Mouse (Mus musculus): ENCODE results near the gene Cep152. TPM values are rescaled to one million over a fixed set of nuclear protein-coding genes. Genes with fewer than 3 reads are reported as not detected.

Gene Cep152
- total and polyA plus RNA-seq, 3 experiments, result 7.7 to 8.9 (median 8.8) TPM

DNA sequence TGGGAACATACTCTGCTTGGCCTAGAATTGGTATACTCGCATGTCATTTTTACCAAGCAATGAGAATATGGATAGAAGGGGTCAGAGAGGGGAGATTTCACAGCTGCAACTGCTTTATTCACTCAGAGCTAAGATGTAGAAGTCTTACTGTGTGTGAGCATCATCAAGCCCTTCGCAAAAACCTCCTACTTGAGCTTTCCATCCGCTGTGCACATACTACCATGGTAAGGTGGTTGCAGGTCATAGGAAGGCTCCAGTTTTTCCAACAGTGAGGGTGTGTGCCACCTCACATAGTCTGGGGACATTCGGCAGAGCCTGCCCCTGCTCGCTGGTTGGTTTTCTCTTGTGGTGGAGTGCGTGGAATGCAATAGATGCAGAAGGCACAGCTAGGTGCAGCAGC is 64.9 kb downstream of the Cep152 start:
- dilution Hi-C loops (cut with MboI; ENCODE audit: extremely low pct_ligation_motif_present, extremely low pct_unique_long_range_greater_than_20kb, low sequenced_read_pairs), result no loop called here
- H3K4me3 ChIP-seq (replicated peaks in 1 of 3; ENCODE audit: low read depth in 2 of 3, low read length in 2 of 3, poor library complexity in 1 of 3), result no peak overlapping the region
- in situ Hi-C loops (cut with MboI; ENCODE audit: low pct_ligation_motif_present, low pct_unique_long_range_greater_than_20kb, low sequenced_read_pairs), result no loop called here
- H3K27me3 ChIP-seq (replicated peaks), result no peaks in the 10 kb centered on the region
- DNase-seq (ENCODE audit: extremely low read depth), result no peak
- TF ChIP-seq MEF2A (IDR thresholded peaks at IDR 0.05; ENCODE audit: borderline replicate concordance, low read depth, low read length), result no peak
- TF ChIP-seq EP300 (IDR thresholded peaks at IDR 0.05; ENCODE audit: low read length), result no peak
- TF ChIP-seq USF1 (IDR thresholded peaks at IDR 0.05; ENCODE audit: low read depth, low read length), result no peak
- no peak for TF ChIP-seq MXI1 (IDR thresholded peaks at IDR 0.05; ENCODE audit: low read depth, low read length)
- TF ChIP-seq MAX (IDR thresholded peaks at IDR 0.05; ENCODE audit: low read length), result no peak
- TF ChIP-seq KAT2A (IDR thresholded peaks at IDR 0.05; ENCODE audit: insufficient replicate concordance, low read length), result no peak
- no peak for TF ChIP-seq MYC (IDR thresholded peaks at IDR 0.05; ENCODE audit: low read depth, low read length)
- TF ChIP-seq TCF12 (IDR thresholded peaks at IDR 0.05; ENCODE audit: low read depth, low read length), result no peak
- no peak for TF ChIP-seq ZMIZ1 (IDR thresholded peaks at IDR 0.05; ENCODE audit: low read depth, low read length)
- TF ChIP-seq CHD2 (IDR thresholded peaks at IDR 0.05; ENCODE audit: low read length), result no peak
- TF ChIP-seq ZKSCAN1 (IDR thresholded peaks at IDR 0.05; ENCODE audit: borderline replicate concordance, low read depth, low read length), result no peak
- peaks cover 0 to 16% of the 10 kb centered on the region in 2 experiments; a peak in 2 of 4 replicates for H3K4me1 ChIP-seq (ENCODE audit: control insufficient read depth in 1 of 2, insufficient read depth in 2 of 2)
- no peak overlapping the region for H3K4me2 ChIP-seq (ENCODE audit: insufficient read depth, low read depth, poor library complexity, severe bottlenecking)
- H3K36me3 ChIP-seq (replicated peaks in 1 of 2; ENCODE audit: control insufficient read depth in 1 of 2, insufficient read depth in 1 of 2, low read length in 1 of 2), result peaks cover 13 to 26% of the 10 kb centered on the region in 2 experiments
- no peak overlapping the region for H3K9ac ChIP-seq (ENCODE audit: insufficient read depth, low read depth)
- H3K79me2 ChIP-seq (replicated peaks; ENCODE audit: control insufficient read depth, extremely low read depth, insufficient read depth, poor library complexity, severe bottlenecking), result no peaks in the 10 kb centered on the region
- no peak overlapping the region for H3K27ac ChIP-seq (ENCODE audit: insufficient read depth, low read depth)
- no peaks in the 10 kb centered on the region for H3K9me3 ChIP-seq (replicated peaks; ENCODE audit: low read length)

DNA sequence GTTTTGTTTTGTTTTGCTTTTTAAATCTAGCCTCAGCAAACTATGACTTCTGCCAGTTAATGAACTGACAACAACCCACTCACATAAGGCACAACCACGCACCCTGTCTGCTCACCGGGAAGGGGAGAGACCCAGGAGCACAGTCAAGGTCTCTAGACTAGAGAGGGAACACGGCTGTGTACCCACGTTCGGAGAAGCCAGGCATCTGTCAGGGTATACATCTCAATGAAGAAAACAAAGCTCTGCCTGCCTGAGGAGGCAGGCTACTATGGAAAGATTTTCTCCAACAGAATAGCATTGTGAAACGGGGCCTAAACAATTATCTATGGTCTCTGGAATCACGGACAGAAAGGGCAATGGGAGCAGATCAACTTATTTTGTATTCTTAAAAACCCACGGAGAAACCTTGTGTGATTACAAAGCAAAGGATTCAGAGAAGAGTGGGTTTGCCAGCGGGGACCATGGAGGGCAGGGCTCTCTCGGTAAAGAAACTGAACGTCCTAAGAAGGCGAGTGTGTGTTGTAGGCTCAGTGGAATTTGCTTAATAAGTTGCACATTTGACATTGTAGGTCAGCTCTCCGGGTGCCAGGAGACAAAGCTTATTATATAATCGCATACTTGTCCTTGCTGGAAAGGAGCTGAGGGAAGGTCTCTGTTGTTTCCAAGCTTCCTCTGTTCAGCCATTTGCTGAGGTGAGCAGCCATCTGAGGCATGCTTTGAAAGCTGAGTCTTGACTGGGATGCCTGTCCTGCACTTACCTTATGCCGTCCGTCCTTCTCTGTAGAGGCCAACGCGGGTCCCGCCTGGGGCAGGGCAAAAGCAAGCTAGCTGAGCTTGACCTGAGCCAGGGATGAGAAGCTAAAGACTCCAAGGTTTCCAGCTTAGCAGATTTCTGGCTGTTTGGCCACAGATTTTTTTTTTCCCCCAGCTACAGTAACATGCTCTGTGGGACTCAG is 66.0 kb downstream of the Cep152 start:
- Histone ChIP-seq H3K27me3 (replicated peaks) (no peaks in the 10 kb centered on the region), H3K79me2 (replicated peaks; ENCODE audit: control insufficient read depth, extremely low read depth, insufficient read depth, poor library complexity, severe bottlenecking) (no peaks in the 10 kb centered on the region), H3K9ac (ENCODE audit: insufficient read depth, low read depth) (no peak overlapping the region), H3K36me3 (replicated peaks in 1 of 2; ENCODE audit: control insufficient read depth in 1 of 2, insufficient read depth in 1 of 2, low read length in 1 of 2) (peaks cover 7 to 16% of the 10 kb centered on the region in 2 experiments), H3K4me2 (ENCODE audit: insufficient read depth, low read depth, poor library complexity, severe bottlenecking) (no peak overlapping the region), H3K4me3 (replicated peaks in 1 of 3; ENCODE audit: low read depth in 2 of 3, low read length in 2 of 3, poor library complexity in 1 of 3) (no peak overlapping the region), H3K9me3 (replicated peaks; ENCODE audit: low read length) (no peaks in the 10 kb centered on the region), H3K4me1 (ENCODE audit: control insufficient read depth in 1 of 2, insufficient read depth in 2 of 2) (peaks cover 0 to 16% of the 10 kb centered on the region in 2 experiments; a peak in 2 of 4 replicates), H3K27ac (ENCODE audit: insufficient read depth, low read depth) (no peak overlapping the region)
- no peak for DNase-seq (ENCODE audit: extremely low read depth)
- in situ Hi-C loops (cut with MboI; ENCODE audit: low pct_ligation_motif_present, low pct_unique_long_range_greater_than_20kb, low sequenced_read_pairs), result no loop called here
- TF ChIP-seq E2F4 (IDR thresholded peaks at IDR 0.05; ENCODE audit: insufficient replicate concordance, low read depth, low read length) (no peak), NELFE (IDR thresholded peaks at IDR 0.05; ENCODE audit: low read depth, low read length) (no peak), USF1 (IDR thresholded peaks at IDR 0.05; ENCODE audit: low read depth, low read length) (no peak), BHLHE40 (IDR thresholded peaks at IDR 0.05; ENCODE audit: low read depth, low read length) (no peak), RAD21 (IDR thresholded peaks at IDR 0.05; ENCODE audit: low read depth, low read length) (no peak), ZMIZ1 (IDR thresholded peaks at IDR 0.05; ENCODE audit: low read depth, low read length) (no peak), JUN (IDR thresholded peaks at IDR 0.05; ENCODE audit: insufficient read depth, low read depth, low read length) (no peak), KAT2A (IDR thresholded peaks at IDR 0.05; ENCODE audit: insufficient replicate concordance, low read length) (no peak), TCF12 (IDR thresholded peaks at IDR 0.05; ENCODE audit: low read depth, low read length) (no peak), ZNF384 (IDR thresholded peaks at IDR 0.05; ENCODE audit: low read depth, low read length) (no peak), USF2 (conservative IDR thresholded peaks at IDR 0.05; ENCODE audit: low read depth, low read length) (no peak), ETS1 (conservative IDR thresholded peaks at IDR 0.05; ENCODE audit: low read depth, low read length) (no peak), MEF2A (IDR thresholded peaks at IDR 0.05; ENCODE audit: borderline replicate concordance, low read depth, low read length) (no peak), SMC3 (IDR thresholded peaks at IDR 0.05; ENCODE audit: low read depth, low read length) (no peak), ZC3H11A (IDR thresholded peaks at IDR 0.05; ENCODE audit: low read depth, low read length) (no peak), MAX (IDR thresholded peaks at IDR 0.05; ENCODE audit: low read length) (no peak), POLR2A (IDR thresholded peaks at IDR 0.05; ENCODE audit: low read depth, low read length) (no peak)
- dilution Hi-C loops (cut with MboI; ENCODE audit: extremely low pct_ligation_motif_present, extremely low pct_unique_long_range_greater_than_20kb, low sequenced_read_pairs), result no loop called here

All from CH12.LX (cell line).